Comparison of ENCODE assay signal across 25 mouse cellular contexts in genomic region chr5:81442150-81442549, GRCm38 (mm10).
DNase-seq lines count a peak whose midpoint lies in the region; ATAC-seq lines count a peak whose summit lies in the region.
"Had no signal": no experiment of that assay in that cellular context is flagged by ENCODE, and none has a peak within 500 bp of the region (broad histone marks: within the 10 kb centered on the region; RNA-seq: fewer than 3 reads in every experiment).

No protein-coding gene starts in this region.

- no peak for ATAC-seq in hindbrain, embryonic 13.5 days (ENCODE audit: low FRiP score)
- no peak for ATAC-seq in hindbrain, embryonic 14.5 days (ENCODE audit: low FRiP score)
- ATAC-seq: activated CD4-positive, CD25-positive, alpha-beta regulatory T cell, adult 4 months; forebrain, embryonic 15.5 days; intestine, postnatal 0 days had no signal

- no peak overlapping the region for H3K4me2 ChIP-seq in hindbrain, embryonic 13.5 days
- no peak overlapping the region for H3K4me2 ChIP-seq in hindbrain, embryonic 14.5 days (replicated peaks)
- H3K4me2 ChIP-seq: embryonic facial prominence, embryonic 12.5 days; embryonic facial prominence, embryonic 15.5 days; forebrain, embryonic 15.5 days; heart, embryonic 13.5 days had no signal

- DNase-seq in hindbrain, embryonic 14.5 days (ENCODE audit: low spot score), result no peak
- DNase-seq in 416B (ENCODE audit: low read depth), result peak; percentile 51
- DNase-seq in A20 (ENCODE audit: low read depth, low spot score), result peak; percentile 45
- DNase-seq in spleen, postnatal 14 days (ENCODE audit: low spot score in 2 of 2), result no peak
- no peak for DNase-seq in cerebellum, adult 9-11 months
- DNase-seq: adrenal gland, adult 8-10 months; adrenal gland, postnatal 25 days; B cell, adult 2 months; cerebellum, adult 18-20 months; cerebellum, adult 9-10 months; cerebellum, postnatal 25 days; gastrocnemius, adult 2 months; gastrocnemius, postnatal 14 days; heart, adult 18-20 months; heart, postnatal 14 days; heart, postnatal 4 days; kidney, adult 2 months had no signal

- H3K9ac ChIP-seq in hindbrain, embryonic 13.5 days, result no peak overlapping the region
- no peak overlapping the region for H3K9ac ChIP-seq in hindbrain, embryonic 14.5 days
- H3K9ac ChIP-seq: embryonic facial prominence, embryonic 12.5 days; embryonic facial prominence, embryonic 15.5 days; forebrain, embryonic 15.5 days; heart, embryonic 13.5 days had no signal

- H3K9me3 ChIP-seq in hindbrain, embryonic 13.5 days, result no peaks in the 10 kb centered on the region
- H3K9me3 ChIP-seq in hindbrain, embryonic 14.5 days (ENCODE audit: control insufficient read depth, low read length), result no peaks in the 10 kb centered on the region
- H3K9me3 ChIP-seq: forebrain, embryonic 15.5 days; heart, embryonic 10.5 days had no signal

- 47% methylated on average over 5 of the region's 5 CpGs for WGBS in hindbrain, embryonic 13.5 days
- WGBS in hindbrain, embryonic 14.5 days, result 49% methylated on average over 5 of the region's 5 CpGs

- peak overlapping the region; percentile 41; the same call in 1 of the 2 replicates for H3K27ac ChIP-seq in hindbrain, embryonic 13.5 days
- no peak overlapping the region for H3K27ac ChIP-seq in hindbrain, embryonic 14.5 days
- H3K27ac ChIP-seq: embryonic facial prominence, embryonic 12.5 days; embryonic facial prominence, embryonic 15.5 days; forebrain, embryonic 15.5 days; gastrocnemius, adult 2 months; heart, embryonic 10.5 days; heart, embryonic 13.5 days had no signal

- H3K27me3 ChIP-seq in hindbrain, embryonic 13.5 days, result no peaks in the 10 kb centered on the region
- H3K27me3 ChIP-seq in hindbrain, embryonic 14.5 days (ENCODE audit: control insufficient read depth, insufficient read depth, low read length), result no peaks in the 10 kb centered on the region
- H3K27me3 ChIP-seq: embryonic facial prominence, embryonic 12.5 days; embryonic facial prominence, embryonic 15.5 days; forebrain, embryonic 15.5 days; heart, embryonic 13.5 days had no signal

- H3K4me3 ChIP-seq in hindbrain, embryonic 13.5 days, result no peak overlapping the region
- no peak overlapping the region for H3K4me3 ChIP-seq in hindbrain, embryonic 14.5 days (replicated peaks; ENCODE audit: low read length)
- H3K4me3 ChIP-seq: embryonic facial prominence, embryonic 12.5 days; embryonic facial prominence, embryonic 15.5 days; forebrain, embryonic 15.5 days; gastrocnemius, adult 2 months; heart, embryonic 10.5 days; heart, embryonic 13.5 days had no signal

- H3K36me3 ChIP-seq in hindbrain, embryonic 13.5 days, result no peaks in the 10 kb centered on the region
- no peaks in the 10 kb centered on the region for H3K36me3 ChIP-seq in hindbrain, embryonic 14.5 days (replicated peaks; ENCODE audit: control insufficient read depth, insufficient read depth)
- H3K36me3 ChIP-seq: embryonic facial prominence, embryonic 12.5 days; embryonic facial prominence, embryonic 15.5 days; forebrain, embryonic 15.5 days; heart, embryonic 10.5 days; heart, embryonic 13.5 days had no signal

- no peaks in the 10 kb centered on the region for H3K4me1 ChIP-seq in hindbrain, embryonic 13.5 days (replicated peaks)
- H3K4me1 ChIP-seq in hindbrain, embryonic 14.5 days (replicated peaks; ENCODE audit: control insufficient read depth, insufficient read depth, low read length), result no peaks in the 10 kb centered on the region
- H3K4me1 ChIP-seq: embryonic facial prominence, embryonic 12.5 days; embryonic facial prominence, embryonic 15.5 days; forebrain, embryonic 15.5 days; heart, embryonic 10.5 days; heart, embryonic 13.5 days had no signal

Comparison
In these comparisons a context has a peak if more than half of its experiments do, and no peak if none do; other contexts are left out.
1. DNase-seq: peak in 416B (single experiment) and A20 (single experiment); none in hindbrain, embryonic 14.5 days (single experiment), spleen, postnatal 14 days (0 of 2) and cerebellum, adult 9-11 months (single experiment).